Mouse (Mus musculus) spleen, postnatal 4 days (tissue): Measurements from ENCODE around the gene Atn1.

Source experiments
- DNase-seq, 2 experiments: peaks; one replicate each; pipeline ENCODE4 v3.0.0; 2022; ENCODE audit warnings: low spot score in 2 of 2

Atn1 gene

GRCm38 (mm10) chr6:124740888-124741761 lies 15.2 kb downstream of the Atn1 start, which contains the start of gene Grcc10:
Gene Grcc10 (minus strand): TSS chr6:124741374.
- peak; percentile 85 to 92 for DNase-seq

- peak in 1 of 2 experiments; percentile 87 for DNase-seq
Measured at GRCm38 (mm10) chr6:124740211-124740887, 16.0 kb downstream of the Atn1 start.

GRCm38 (mm10) chr6:124739231-124739796 lies 17.0 kb downstream of the Atn1 start:
- DNase-seq: peak in 1 of 2 experiments; percentile 70

GRCm38 (mm10) chr6:124738511-124739023 lies 17.8 kb downstream of the Atn1 start, which contains the start of gene Ptpn6:
Gene Ptpn6 (minus strand): TSS chr6:124738714.
- peak in 1 of 2 experiments; percentile 75 for DNase-seq

DNA sequence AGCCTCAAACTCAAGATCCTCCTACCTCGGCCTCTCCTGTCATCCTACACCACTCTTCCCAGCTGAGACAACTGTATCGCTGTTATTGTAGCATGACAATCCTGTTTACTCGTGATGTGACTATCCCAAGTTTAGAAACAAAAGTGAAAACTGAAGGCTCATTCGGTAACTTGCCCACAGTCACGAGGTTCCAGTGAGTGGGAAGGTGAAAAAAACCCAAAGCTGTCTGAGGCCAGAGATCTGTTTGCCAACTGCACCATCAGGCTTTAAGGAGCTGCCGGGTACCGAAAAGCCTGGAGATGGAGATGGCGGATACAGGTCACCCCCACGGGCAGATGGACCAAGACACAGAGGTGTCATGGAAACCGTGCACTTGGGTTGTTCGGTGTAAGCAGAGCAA lies 19.3 kb downstream of the Atn1 start:
- no peak for DNase-seq

DNA sequence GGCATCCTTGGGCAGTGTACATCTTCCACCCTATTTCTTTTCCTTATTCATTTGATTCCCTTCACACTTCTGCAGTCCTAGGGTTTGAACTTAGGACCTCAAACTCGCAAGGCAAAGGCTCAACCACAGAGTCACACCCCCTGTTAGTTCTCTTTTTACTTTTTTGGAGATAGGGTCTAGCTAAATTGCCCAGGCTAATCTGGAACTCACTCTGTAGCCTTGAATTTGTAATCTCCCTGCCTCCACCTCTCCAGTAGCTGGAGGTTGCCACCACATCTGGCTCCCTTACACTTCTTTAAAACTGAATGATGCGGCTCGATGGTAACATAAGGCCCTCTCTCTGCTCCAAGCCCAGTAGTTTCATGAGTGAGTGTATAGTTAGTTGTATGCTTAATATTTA lies 21.9 kb downstream of the Atn1 start:
- no peak for DNase-seq

DNA sequence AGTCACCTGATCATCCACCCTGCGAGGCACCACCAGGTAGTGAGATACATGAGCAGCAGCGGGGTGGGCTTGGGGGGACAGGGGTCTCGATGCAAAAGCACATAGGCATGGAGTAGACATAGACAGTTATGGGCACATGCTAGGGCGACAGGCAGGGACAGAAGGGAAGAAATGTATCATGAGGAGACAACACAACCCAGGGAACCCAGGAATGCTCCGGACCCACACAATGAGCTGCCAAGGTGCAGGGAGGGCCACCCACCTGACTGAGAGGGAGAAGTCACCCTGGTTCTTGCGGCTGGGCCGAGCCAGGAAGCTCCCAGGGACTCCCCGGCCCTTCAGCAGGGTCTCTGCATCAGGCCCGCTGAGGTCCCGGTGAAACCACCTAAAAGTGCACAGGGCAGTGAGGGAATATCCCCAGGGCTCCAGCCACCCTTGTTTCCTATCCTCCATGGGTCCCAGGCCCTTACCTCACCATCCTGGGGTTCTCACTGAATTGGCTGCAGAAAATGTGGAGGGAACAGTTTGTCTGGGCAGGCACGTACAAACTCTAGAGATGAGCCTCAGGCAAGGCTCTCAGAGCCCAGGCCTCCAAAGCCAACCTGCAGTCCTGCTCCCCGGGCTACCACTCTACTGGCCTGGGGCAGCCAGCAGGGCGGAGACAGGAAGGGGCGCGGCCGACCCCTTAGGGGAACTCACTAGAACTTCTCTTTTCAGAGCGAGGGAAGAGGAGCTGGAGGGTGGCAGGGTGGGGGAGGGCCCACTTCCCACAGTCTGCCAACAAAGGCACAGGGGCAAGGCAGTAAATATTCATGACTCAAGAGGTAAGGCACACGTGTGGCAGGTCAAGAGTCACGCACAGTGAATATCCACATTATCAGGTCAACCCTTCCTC lies 23.6 kb downstream of the Atn1 start:
- peak; percentile 85 to 90 for DNase-seq

DNA sequence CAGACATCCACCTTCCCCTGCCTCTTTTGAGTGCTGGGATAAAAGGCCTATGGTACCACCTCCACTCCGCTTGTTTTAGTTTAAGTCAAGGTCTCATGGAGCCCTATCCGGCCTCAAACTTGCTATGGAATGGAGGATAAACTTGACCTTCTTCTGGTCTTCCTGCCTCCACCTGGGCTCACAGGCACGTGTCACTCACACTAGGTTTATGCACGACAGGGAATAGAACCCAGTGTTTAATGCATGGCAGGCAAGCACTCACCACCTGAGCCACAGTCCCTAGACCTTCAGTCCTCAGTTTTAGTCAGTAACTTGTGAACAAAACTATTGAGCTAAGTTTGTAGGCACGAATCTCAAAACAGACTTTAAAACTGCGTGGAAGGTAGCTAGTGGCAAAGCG lies 25.3 kb downstream of the Atn1 start:
- no peak for DNase-seq

DNA sequence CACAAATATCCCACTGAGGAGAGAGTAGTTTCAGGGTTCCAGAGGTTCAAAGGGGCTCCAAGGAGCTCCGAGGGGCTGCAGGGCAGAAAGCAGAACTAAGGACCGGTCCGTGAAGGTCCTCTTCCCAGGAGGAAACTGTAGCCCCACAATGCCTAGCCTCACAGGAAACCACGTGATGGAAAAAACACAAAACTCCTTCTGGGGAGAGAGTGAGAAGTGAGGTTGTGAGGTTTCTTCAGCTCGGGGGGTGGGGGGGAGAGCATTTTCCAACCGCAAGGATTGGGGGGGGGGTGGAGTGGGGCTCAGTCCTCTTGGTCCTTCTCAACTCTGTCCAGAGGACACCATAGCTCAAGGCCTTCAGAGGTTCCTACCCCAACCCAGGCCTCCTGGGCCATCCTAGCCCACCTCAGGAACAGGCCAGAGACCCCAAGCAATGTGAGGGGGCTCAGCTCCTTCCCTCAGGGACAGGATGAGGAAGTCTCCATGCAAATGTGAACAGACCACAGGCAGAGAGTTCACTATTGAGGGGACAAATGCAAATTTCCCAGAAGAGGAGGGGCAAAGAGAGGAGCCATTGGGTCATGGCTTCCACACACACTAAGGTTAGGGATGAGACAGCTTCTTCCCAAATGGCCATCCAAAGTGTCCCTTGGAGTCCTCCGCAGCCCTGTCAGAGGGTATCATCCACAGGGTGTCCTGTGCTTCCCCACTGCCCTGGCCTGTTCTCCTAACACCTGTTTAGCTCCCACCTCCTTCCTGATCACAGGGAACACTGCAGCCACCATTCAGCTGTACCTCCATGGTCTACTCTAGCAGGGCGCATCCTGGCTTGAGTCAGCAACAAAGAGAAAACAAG lies 26.2 kb downstream of the Atn1 start:
- no peak for DNase-seq

DNA sequence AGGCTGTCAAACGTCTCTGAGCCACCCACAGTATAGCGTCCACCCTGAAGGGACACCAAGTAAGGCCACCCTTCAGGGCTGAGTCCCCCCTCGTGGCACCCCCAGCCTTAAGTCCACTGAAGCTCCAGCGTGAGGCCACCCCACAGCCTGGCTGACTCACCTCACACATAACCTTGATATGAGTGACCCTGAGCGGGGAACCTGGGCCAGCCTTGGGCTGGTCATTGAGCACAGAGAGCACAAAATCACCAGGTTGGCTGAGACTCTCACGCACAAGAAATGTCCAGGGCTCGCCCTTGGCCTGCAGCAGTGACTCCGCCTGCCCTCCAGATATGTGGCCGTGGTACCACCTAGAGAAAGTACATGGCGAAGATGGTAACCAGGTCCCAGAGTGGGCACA lies 27.7 kb downstream of the Atn1 start:
- DNase-seq: no peak

DNA sequence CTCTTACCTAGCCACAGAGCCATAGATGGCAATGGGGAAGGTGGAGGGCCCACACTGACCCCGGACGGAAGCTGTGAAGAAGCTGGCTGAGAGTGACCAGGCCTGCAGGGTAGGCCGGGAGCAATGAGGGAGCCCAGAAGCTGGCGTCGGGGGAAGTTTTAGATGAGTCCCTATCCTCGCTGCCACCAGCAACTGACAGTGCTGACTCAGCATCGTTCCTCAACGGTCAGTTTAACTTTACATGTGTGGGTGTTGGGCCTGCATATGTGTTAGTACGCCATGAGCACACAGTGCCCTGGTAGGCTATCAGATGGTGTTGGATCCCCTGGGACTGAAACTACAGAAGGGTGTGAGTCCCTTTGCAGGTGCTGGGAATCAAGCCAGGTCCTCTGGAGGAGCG lies 31.9 kb downstream of the Atn1 start:
- DNase-seq: no peak

DNA sequence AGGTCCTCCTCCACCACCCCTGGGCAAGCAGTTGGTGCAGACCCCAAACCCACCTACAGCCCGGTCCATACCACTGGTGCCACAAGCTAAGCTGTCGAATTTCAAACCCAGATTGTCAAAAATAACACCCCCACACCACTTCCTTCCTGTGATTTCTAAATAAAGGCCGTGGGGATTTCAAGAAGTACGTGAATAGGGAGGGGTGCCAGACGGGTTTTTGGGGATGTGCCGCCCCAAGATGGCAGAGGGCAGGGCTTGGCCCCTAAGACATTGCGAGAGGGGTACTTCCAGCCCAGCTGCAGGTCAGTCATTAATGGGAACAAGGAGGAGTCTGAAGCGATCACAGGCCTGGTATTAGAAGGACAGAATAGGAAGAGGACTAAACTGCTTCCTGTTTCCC lies 32.8 kb downstream of the Atn1 start:
- no peak for DNase-seq

GRCm38 (mm10) chr6:124722876-124723473 lies 33.3 kb downstream of the Atn1 start:
- DNase-seq: no peak

DNA sequence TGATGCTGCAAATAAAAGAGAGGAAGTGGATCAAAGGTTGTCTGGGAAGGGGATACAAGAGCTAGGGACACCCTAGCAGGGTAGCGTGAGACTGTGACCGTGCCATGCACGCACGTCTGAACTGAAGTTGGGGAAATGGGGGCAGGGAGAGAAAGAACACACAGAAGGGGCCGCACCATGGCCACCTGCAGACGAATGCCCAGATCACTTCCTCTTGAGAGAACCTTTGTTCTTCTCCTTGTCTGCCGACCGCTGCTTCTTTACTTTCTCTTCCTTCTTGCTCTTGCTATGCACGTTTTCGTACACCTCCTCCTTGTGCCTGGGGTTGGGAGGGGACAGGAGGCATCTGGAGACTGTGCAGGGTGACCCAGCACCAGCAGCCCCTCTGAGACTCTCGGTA lies 35.4 kb downstream of the Atn1 start:
- DNase-seq: no peak

DNA sequence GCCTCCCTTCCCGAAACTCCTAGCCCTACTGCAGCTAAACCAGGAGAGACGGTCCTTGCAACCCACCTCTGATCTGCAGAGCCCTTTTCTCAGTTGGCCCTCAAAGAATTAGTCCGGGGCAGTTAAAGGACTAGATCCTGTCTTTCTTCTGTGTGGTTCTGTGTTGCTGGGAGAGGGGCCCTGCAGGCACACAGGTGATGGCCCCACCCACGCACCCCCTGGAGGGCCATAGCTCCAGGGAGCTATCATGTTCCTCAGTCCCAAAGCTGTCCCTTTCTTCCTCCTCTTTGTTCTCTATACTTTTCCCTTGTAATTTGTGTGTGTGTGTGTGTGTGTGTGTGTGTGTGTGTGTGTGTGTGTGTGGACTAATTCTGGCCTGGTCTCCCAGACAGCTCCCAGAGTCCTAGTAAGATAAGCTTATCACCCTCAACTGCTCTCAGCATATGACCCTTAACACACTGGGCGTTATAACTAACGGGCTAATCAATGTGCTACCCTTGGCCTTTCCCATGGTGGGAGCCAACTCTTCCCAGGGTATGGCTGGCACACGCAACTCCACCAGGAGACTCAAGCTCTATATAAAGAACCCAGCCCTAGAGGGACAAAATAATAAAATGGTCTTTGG lies 36.9 kb downstream of the Atn1 start:
- no peak for DNase-seq

- DNase-seq: no peak
Measured at GRCm38 (mm10) chr6:124718703-124719102, 37.6 kb downstream of the Atn1 start.

GRCm38 (mm10) chr6:124717968-124718367 lies 38.4 kb downstream of the Atn1 start:
- no peak for DNase-seq

GRCm38 (mm10) chr6:124716864-124717490 lies 39.3 kb downstream of the Atn1 start:
- peak; percentile 61 to 76 for DNase-seq

DNA sequence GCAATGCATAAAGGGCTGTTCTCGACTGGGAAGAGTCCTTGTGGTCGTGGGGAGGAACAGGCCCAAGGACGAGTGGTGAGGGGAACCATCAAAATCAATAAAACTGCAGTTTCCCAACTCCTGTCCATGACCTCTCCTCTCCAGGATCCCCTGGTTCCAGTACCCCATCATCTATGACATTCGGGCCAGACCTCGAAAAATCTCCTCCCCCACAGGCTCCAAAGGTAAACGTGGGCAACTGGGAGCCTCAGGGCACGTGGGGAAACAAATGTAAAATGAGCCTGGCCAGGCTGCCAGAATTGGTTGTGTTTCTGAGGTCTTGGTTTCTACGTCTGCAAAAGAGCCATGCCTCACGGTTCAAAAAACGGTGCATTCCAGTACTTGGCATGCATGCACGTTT lies 43.4 kb downstream of the Atn1 start:
- no peak for DNase-seq
